Mouse (Mus musculus) gastrocnemius, postnatal 4 days (tissue): ENCODE results near the gene Gm21497. TPM values are rescaled to one million over a fixed set of nuclear protein-coding genes. Genes with fewer than 3 reads are reported as not detected.
"Not testable (repeated sequence)": the region's sequence is repeated elsewhere in the genome, so short reads cannot be mapped to it uniquely, and the experiment has no call there.

Source experiments
- DNase-seq, 2 experiments: peaks; one replicate each; pipeline ENCODE4 v3.0.0; 2021 to 2022; ENCODE audit warnings: low spot score in 2 of 2, mixed read lengths in 2 of 2
- long read RNA-seq, 2 experiments: library from polyadenylated mRNA; stranded (forward); transcript quantifications; one replicate each; pipeline ENCODE4 v2.0.0; 2021
- total RNA-seq, 2 experiments: library from RNA; stranded (reverse); gene quantifications; 2 replicates each; pipeline ENCODE4 v1.2.3; 2021

The Gm21497 gene
- not detected for total RNA-seq
- long read RNA-seq, experiment 1, result 0 reads
- long read RNA-seq, experiment 2, result 0 reads

DNA sequence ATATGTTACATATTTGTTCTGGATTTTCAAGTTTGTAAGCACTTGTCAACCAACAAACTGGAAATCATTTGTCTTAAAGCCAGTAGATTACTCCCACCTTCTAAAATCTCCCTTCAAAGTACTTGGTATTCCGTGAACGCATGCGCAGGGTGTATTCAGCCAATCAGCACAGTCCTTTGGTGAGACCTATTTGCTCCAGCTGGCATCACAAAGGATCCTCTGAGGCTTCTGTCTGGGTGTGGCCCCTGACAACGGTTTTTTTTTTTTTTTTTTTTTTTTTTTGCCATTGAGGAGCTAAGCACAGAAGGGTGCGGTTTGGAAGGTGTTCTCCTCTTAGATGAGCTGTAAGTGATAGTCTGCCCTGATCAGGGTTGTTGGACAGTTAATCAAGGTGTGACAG lies at the start of gene Gm21497:
Gm21497 (plus strand) TSS at position 301 of the 400 bp plus-strand sequence.
- DNase-seq, result not testable (repeated sequence)
